Mouse (Mus musculus) limb, embryonic 11.5 days (tissue): ENCODE data around the gene Zfp382. TPM values are rescaled to one million over a fixed set of nuclear protein-coding genes. Genes with fewer than 3 reads are reported as not detected.

Experiments
- ATAC-seq: fragments of 200-750 bp; cut with Nextera tagmentation; 2 replicates; pipeline ENCODE4 v1.8.0; 2017; ENCODE audit warnings: low read depth; ENCODE audit not compliant: insufficient number of reproducible peaks, low FRiP score, low TSS enrichment
- DNase-seq: peaks from one replicate; pipeline ENCODE4 v3.0.0-alpha.2; 2015; ENCODE audit warnings: low spot score
- H3K27ac ChIP-seq: fragments of 300-500 bp; sonication (generic); replicated peaks from 2 replicates; pipeline ENCODE4 v1.5.1; 2014; ENCODE audit warnings: low read depth, mild to moderate bottlenecking, low read length
- H3K27me3 ChIP-seq: fragments of 300-500 bp; sonication (generic); 2 replicates; pipeline ENCODE4 v1.6.1; 2014; ENCODE audit warnings: mild to moderate bottlenecking, low read length, mixed read lengths; ENCODE audit not compliant: control insufficient read depth, insufficient read depth
- H3K36me3 ChIP-seq: fragments of 300-500 bp; sonication (generic); 2 replicates; pipeline ENCODE4 v1.6.1; 2014; ENCODE audit warnings: mild to moderate bottlenecking, low read length, moderate library complexity, mixed read lengths; ENCODE audit not compliant: control insufficient read depth, insufficient read depth
- H3K4me1 ChIP-seq: fragments of 300-500 bp; sonication (generic); 2 replicates; pipeline ENCODE4 v1.6.1; 2014; ENCODE audit warnings: low read length, mixed read lengths; ENCODE audit not compliant: control insufficient read depth, insufficient read depth
- H3K4me2 ChIP-seq: fragments of 300-500 bp; sonication (generic); 2 replicates; pipeline ENCODE4 v1.6.1; 2014; ENCODE audit warnings: low read depth, mild to moderate bottlenecking, moderate library complexity; ENCODE audit not compliant: severe bottlenecking
- H3K4me3 ChIP-seq: fragments of 300-500 bp; sonication (generic); 2 replicates; pipeline ENCODE4 v1.5.1; 2014; ENCODE audit warnings: low read depth, low read length
- H3K9ac ChIP-seq: fragments of 300-500 bp; sonication (generic); 2 replicates; pipeline ENCODE4 v1.6.1; 2014; ENCODE audit warnings: mild to moderate bottlenecking, low read length
- H3K9me3 ChIP-seq: fragments of 300-500 bp; sonication (generic); 2 replicates; pipeline ENCODE4 v1.6.1; 2016; ENCODE audit warnings: low read length; ENCODE audit not compliant: control insufficient read depth
- WGBS: fragments of 180-500 bp; shearing (Covaris S2); extraction: QIAGEN DNeasy Blood & Tissue Kit; methylation state at CpG from one replicate; pipeline ENCODE4 v1.1.7; 2014; 5-methylcytosine and 5-hydroxymethylcytosine counted together
- microRNA-seq: library from miRNA; unstranded; fragments of <30 nt; microRNA quantifications from one replicate; pipeline ENCODE4, GENCODE M21; 2016
- polyA plus RNA-seq: library from polyadenylated mRNA; unstranded; fragments of >200 nt; fragmentation: Nextera tagmentation; extraction: Ambion mirVana; gene quantifications from 2 replicates; pipeline ENCODE4 v1.2.1, GENCODE M21; 2014

Gene Zfp382
- polyA plus RNA-seq, 1 experiment from 2014 or later: 6.5 TPM

DNA sequence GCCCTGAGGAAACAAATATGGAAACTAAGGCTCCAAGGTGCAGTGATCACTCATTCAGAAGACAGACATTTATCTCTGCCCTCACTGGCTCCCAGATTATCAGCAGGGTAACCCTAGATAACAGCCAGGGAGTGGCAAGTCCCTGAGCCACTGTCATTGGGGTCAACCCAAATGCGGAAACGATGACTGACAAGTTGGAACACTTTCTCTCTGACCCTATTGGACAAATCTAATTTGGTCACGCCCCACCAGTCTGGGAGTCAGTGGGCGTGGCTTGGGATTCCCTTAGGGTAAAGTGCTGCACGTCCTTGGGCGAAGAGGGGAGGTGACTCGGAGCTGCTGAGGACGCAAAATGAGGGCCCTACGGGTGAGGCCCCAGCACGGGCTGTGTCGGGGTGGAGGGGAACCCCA is 62.1 kb downstream of the Zfp382 start, which contains the start of gene Cox7a1:
TSS of gene Cox7a1 (plus strand) at position 266 of the 411 bp plus-strand sequence.
- Histone ChIP-seq H3K9ac (no peak within 1 kb of the TSS), H3K27me3 (no peaks in the 10 kb centered on the region), H3K36me3 (peaks cover 14% of the 10 kb centered on the region), H3K27ac (no peak within 1 kb of the TSS), H3K4me1 (no peaks in the 10 kb centered on the region), H3K4me2 (peak within 1 kb of the TSS; percentile 32), H3K4me3 (no peak within 1 kb of the TSS), H3K9me3 (no peaks in the 10 kb centered on the region)
- peak; percentile 73 for DNase-seq
- under 1% methylated on average over 11 of the region's 11 CpGs for WGBS
- peak; percentile 37; the same call in 1 of the 2 replicates for ATAC-seq

Small RNA genes lying within 50 kb of the gene (microRNA-seq; reads per million reads assigned to microRNA genes)
- gene Gm23368: not detected

Other genes starting within 250 kb of the Zfp382 start
- 12.6 and 13.5 TPM in 2 replicates for gene Zfp27, start 215.4 kb upstream of the Zfp382 start, polyA plus RNA-seq
- 7.6 and 9.0 TPM in 2 replicates for gene Zfp383, start 213.7 kb upstream of the Zfp382 start, polyA plus RNA-seq
- 16.6 and 17.0 TPM in 2 replicates for gene Zfp74, start 167.9 kb upstream of the Zfp382 start, polyA plus RNA-seq
- 25.2 and 30.5 TPM in 2 replicates for gene Zfp568, start 138.0 kb upstream of the Zfp382 start, polyA plus RNA-seq
- gene Zfp14, start 70.6 kb upstream of the Zfp382 start, polyA plus RNA-seq: 3.8 and 4.0 TPM in 2 replicates
- 4.3 and 4.7 TPM in 2 replicates for gene Zfp82, start 49.0 kb upstream of the Zfp382 start, polyA plus RNA-seq
- 3.2 and 4.6 TPM in 2 replicates for gene Gm26920, start 31.5 kb upstream of the Zfp382 start, polyA plus RNA-seq
- gene Zfp566, start 31.4 kb upstream of the Zfp382 start, polyA plus RNA-seq: 17.0 and 19.7 TPM in 2 replicates
- 142 and 150 TPM in 2 replicates for gene Zfp260, start 27.2 kb upstream of the Zfp382 start, polyA plus RNA-seq
- 14.6 and 18.7 TPM in 2 replicates for gene Zfp146, start 47.8 kb downstream of the Zfp382 start, polyA plus RNA-seq
- gene Cox7a1, start 62.2 kb downstream of the Zfp382 start, polyA plus RNA-seq: 2.3 and 2.9 TPM in 2 replicates
- gene Capns1, start 76.9 kb downstream of the Zfp382 start, polyA plus RNA-seq: 53.1 and 53.7 TPM in 2 replicates
- gene Polr2i, start 110.0 kb downstream of the Zfp382 start, polyA plus RNA-seq: 182 and 186 TPM in 2 replicates
- gene Tbcb, start 110.3 kb downstream of the Zfp382 start, polyA plus RNA-seq: 232 and 241 TPM in 2 replicates
- gene Ovol3, start 113.8 kb downstream of the Zfp382 start, polyA plus RNA-seq: 0.27 TPM in 1 of 2 replicates, not detected in the other
- gene Thap8, start 158.2 kb downstream of the Zfp382 start, polyA plus RNA-seq: 0.16 and 0.19 TPM in 2 replicates
- gene Wdr62, start 158.5 kb downstream of the Zfp382 start, polyA plus RNA-seq: 10.4 and 14.9 TPM in 2 replicates
- gene Clip3, start 169.8 kb downstream of the Zfp382 start, polyA plus RNA-seq: 64.7 and 70.0 TPM in 2 replicates
- 93.7 and 97.6 TPM in 2 replicates for gene Alkbh6, start 186.8 kb downstream of the Zfp382 start, polyA plus RNA-seq
- gene Syne4, start 192.9 kb downstream of the Zfp382 start, polyA plus RNA-seq: 72.3 and 75.3 TPM in 2 replicates
- not detected in 2 replicates for gene E130208F15Rik, start 199.8 kb downstream of the Zfp382 start, polyA plus RNA-seq
- 21.6 TPM in 2 replicates for gene Sdhaf1, start 202.0 kb downstream of the Zfp382 start, polyA plus RNA-seq
- 4.9 and 5.0 TPM in 2 replicates for gene Lrfn3, start 240.8 kb downstream of the Zfp382 start, polyA plus RNA-seq